Mouse (Mus musculus) liver, adult (tissue): ENCODE data around the gene Gm6367.
"Not testable (repeated sequence)": the region's sequence is repeated elsewhere in the genome, so short reads cannot be mapped to it uniquely, and the experiment has no call there.

Source experiments
- GATA4 ChIP-seq: IDR thresholded peaks from 2 replicates; pipeline ENCODE4 v1.6.1; 2014; ENCODE audit warnings: mild to moderate bottlenecking, low read length; ENCODE audit not compliant: insufficient replicate concordance

The Gm6367 gene

GRCm38 (mm10) chr5:94988326-94988725 lies at the start of gene Gm6367:
TSS of gene Gm6367 (plus strand) at chr5:94988626.
- not testable (repeated sequence) for TF ChIP-seq GATA4
